Mouse (Mus musculus): ENCODE data around the gene Ktn1. TPM values are rescaled to one million over a fixed set of nuclear protein-coding genes. Genes with fewer than 3 reads are reported as not detected.

The Ktn1 gene
- 63.3 TPM for polyA plus RNA-seq (2014; fragmentation: Illumina TruSeq; extraction: RNeasy Lipid Tissue Mini Kit (QIAGEN cat#74804); ENCODE audit: low read depth, low replicate concordance)

DNA sequence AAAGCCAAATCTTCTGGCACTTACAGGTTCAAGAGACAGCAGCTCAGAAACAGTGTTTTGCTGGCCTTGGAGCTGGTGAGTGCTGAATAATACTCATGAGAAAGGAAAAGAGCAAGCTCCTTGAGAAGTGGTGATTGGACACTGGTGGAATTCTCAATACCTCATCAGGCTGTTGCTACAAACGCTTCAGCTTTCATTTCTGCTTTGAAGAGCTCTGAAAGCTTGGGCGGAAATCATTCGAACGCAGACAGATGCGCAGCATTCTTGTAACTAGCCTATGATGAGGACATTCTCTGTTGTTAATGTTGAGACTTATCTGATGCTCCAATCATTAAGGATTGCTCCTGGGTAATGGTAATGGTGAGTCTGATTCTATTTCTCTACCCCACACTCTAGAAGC is at the start of gene Ktn1:
Gene Ktn1, plus strand, starts transcription at position 231 of the 400 bp plus-strand sequence.

Other genes with a start within 250 kb of the Ktn1 start
- gene Dlgap5, start 230.0 kb upstream of the Ktn1 start, polyA plus RNA-seq (2014; fragmentation: Illumina TruSeq; extraction: RNeasy Lipid Tissue Mini Kit (QIAGEN cat#74804); ENCODE audit: low read depth, low replicate concordance) = 1.0 TPM
- gene Fbxo34, start 198.0 kb upstream of the Ktn1 start, polyA plus RNA-seq (2014; fragmentation: Illumina TruSeq; extraction: RNeasy Lipid Tissue Mini Kit (QIAGEN cat#74804); ENCODE audit: low read depth, low replicate concordance) = 5.3 TPM
- 10.1 TPM for gene Atg14, start 77.8 kb upstream of the Ktn1 start, polyA plus RNA-seq (2014; fragmentation: Illumina TruSeq; extraction: RNeasy Lipid Tissue Mini Kit (QIAGEN cat#74804); ENCODE audit: low read depth, low replicate concordance)

All from kidney, adult 10 weeks (tissue).